Mouse (Mus musculus) v-Abl transformed pro-B cells (cell line): ENCODE data around the gene 1190005I06Rik.

ENCODE experiments used
- in situ Hi-C, 2 experiments: fragments of 400-800 bp; cut with MboI; formaldehyde crosslinking; loops; one replicate each; pipeline ENCODE4 v1.15.1; 2025; ENCODE audit not compliant: unreplicated experiment in 2 of 2

The 1190005I06Rik gene

DNA sequence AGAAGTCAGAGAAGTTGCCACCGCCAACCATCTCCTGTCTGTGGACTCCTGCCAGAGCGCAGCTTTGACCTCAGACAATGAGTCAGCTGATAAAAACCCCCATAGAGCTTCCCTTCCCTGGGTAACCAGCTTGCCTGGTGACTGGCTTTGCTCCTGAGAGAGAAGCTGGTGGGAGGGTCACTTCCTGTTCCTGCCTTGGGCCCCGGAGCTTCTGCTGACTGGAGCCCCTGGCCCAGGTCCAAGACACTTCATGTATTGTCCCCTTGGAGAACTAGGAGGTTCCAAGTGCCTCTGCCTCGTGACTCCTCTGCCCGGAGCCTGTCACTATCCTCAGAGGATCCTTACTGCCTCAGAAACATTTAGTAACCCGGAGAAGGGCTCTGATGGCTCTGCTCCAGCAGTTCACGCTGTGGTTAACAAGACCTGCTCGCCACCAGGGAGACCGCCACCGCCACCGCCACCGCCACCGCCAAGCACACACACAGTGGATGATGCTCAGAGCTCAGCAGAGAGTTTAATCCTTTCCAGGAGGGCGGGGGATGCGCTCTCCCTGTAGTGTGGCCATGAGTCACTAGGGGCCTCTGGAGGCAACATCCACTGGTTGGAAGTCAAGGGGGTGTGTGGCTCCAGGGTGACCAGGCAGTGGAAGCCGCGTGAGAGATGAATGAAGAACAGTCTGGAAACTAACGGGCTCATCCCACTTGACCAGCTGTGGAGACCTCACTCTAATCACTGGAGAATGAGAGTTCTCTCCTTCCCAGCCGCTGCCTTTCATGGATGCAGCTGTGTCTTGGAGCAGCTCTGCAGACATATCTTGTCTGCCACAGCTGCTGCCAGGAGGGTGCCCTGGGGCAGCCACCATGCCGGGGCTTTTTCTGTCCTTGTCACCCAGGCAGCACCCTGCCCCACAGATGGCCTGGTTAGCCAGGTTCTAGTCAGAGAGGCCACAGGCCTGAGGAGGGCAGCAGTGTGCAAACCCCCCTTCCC lies 83.3 kb downstream of the 1190005I06Rik start:
- in situ Hi-C loops, result no loop called here

DNA sequence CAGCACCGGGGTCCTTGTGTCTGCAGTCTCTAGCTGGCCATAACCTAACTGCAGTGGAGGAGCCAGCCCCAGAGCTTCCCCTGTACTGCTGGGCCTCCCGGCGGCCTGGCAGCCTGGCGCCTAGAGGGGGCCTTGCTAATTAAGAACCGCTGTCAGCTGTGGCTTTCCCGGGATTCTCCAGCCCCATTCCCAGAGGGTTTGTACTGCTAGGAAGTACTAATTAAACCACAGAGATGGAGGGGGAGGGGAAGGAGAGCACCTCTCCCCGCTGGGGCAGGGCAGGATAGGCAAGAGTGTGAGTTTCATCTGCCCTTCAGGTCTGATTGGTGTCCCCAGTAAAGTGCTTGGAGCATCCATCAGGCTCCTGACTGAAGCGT lies 84.1 kb downstream of the 1190005I06Rik start:
- in situ Hi-C loops, result no loop called here

DNA sequence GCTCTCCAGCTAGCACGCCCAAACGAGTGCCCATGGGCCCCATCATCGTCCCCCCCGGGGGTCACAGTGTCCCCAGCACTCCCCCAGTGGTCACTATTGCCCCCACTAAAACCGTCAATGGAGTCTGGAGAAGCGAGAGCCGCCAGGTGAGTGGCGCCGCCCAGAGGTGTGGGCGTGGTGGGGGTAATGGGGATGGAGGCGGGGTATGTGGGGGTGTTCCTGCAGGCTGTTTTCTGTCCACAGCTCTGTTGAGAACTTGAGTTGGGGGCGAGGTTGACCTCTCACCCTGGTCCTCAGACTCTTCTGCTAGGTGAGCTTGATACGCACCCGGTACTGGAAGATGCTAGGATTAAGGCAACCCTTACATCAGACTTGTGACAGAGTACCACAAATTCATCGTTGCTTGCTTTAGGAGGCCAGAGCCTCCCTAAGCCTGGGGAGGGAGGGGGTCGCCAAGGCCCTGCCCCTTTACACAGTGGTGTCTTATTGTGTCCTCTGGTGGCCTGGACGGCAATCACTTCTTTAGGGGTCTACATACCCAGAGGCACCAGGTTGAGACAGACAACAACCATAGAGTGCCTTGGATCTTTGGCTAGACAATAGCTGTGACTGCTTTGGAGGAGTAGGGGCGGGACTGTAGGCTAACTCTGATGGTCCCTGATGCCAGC lies 84.6 kb downstream of the 1190005I06Rik start:
- in situ Hi-C loops, result no loop called here

DNA sequence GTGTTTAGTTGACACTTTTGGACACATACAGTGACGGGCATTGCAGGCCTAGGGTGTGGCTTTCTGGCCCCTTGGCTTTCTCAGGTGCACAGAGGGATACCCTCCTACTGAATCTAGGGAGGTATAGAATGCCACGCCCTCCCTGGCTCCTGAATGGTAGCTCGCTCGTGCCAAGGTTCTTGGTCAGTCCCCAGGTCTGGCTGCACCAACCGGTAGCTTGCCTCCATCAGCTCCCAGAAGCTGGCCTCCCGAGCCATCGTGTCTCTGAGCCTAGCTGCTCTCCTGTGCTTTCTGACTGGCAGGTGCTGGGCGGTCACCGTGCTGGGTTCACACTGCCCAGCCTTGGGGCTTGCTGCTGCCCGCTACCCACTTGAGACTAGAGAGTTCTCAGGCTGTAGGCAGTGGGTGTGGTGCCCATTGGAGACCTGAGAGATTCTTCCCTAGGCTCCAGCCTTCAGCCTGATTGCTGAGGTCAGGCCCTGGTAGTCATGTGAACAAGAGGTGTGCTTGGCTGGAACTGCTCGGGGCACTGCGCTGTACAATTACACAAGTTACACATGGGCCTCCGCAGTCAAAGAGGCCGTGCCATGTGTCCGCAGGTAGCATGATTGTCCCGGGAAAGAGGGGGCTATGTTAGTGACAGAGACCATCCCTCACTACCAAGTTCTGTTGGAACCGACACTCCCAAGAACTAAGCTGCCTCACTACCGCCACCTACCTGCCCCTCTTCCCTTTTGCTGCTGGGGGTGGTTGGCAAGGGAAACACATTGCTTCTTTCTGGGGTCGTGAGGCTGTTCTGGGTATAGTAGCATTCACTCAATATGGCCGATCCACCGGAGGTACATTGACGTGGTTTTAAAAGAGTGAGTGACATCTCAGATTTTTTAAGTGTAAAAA lies 85.6 kb downstream of the 1190005I06Rik start:
- in situ Hi-C loops, result no loop called here

DNA sequence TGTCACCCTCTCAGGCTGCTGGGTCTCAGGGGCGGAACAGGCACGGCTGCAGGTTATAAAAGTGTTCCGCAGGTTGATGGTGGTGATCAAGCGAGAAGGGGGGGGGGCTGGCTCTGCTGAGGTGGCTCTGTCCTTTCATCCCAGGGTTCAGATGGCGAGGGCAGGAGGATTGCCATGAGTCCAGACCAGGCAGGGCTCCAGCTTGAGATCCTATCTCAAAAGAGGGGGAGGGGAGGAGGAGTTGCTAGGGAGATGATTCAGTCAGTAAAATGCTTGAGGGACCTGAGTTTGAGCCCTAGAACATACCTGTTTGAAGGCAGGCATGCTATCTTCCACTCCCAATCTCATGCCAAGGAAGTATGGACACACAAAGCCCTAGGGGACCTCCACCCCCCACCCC lies 86.9 kb downstream of the 1190005I06Rik start:
- in situ Hi-C loops, result no loop called here

DNA sequence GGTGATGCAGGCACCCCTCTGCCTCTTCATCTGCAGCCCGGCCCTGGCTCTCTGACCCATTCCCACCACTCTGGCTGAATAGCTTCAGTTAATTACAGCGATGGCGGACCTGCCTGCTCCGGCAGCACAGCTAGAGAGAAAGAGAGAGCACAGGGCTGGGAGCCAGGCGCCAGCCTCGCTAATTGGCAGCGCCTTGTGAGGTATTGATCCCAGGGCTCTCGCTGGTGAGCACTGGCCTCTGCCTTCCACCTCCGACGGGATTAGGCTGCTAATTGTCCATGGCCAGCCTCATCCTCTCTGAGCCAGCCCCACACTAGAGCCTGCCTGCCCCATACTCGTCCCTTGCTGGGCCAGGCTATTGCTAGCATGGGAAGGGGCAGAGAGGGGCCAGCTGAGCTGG lies 87.8 kb downstream of the 1190005I06Rik start:
- in situ Hi-C loops, result no loop called here
